Mouse (Mus musculus) left cerebral cortex, postnatal 36 days (tissue): Measurements from ENCODE around the gene Uox. TPM values are rescaled to one million over a fixed set of nuclear protein-coding genes. Genes with fewer than 3 reads are reported as not detected.

Source experiments
- DNase-seq, 2 experiments: peaks; one replicate each; pipeline ENCODE4 v3.0.0; 2021 to 2022; ENCODE audit warnings: low spot score in 2 of 2, mixed read lengths in 1 of 2
- intact Hi-C: fragments of 180-260 bp; cut with DNase I; formaldehyde crosslinking; loops from one replicate; pipeline ENCODE4 v1.15.1; 2025
- total RNA-seq, 2 experiments: library from RNA; stranded (reverse); gene quantifications; 2 replicates each; pipeline ENCODE4 v1.2.3; 2021

The Uox gene
- total RNA-seq, 2 experiments from 2014 or later, result 0.36 to 0.52 TPM

GRCm38 (mm10) chr3:146659321-146659720, 89.1 kb downstream of the Uox start:
- intact Hi-C loops, result no loop called here
- no peak for DNase-seq

- no peak for DNase-seq
- intact Hi-C loops, result no loop called here
Observed at GRCm38 (mm10) chr3:146661001-146661400, 90.8 kb downstream of the Uox start.

GRCm38 (mm10) chr3:146661907-146662306, 91.7 kb downstream of the Uox start:
- intact Hi-C loops, result no loop called here
- no peak for DNase-seq

GRCm38 (mm10) chr3:146671121-146671520, 100.9 kb downstream of the Uox start:
- intact Hi-C loops, result no loop called here

GRCm38 (mm10) chr3:146675101-146675500, 104.9 kb downstream of the Uox start:
- intact Hi-C loops, result no loop called here
- DNase-seq, result no peak

More at GRCm38 (mm10) chr3:146671121-146671520, 100.9 kb downstream of the Uox start:
- DNase-seq, result no peak

- no peak for DNase-seq
- intact Hi-C loops, result no loop called here
Observed at GRCm38 (mm10) chr3:146676193-146676592, 106.0 kb downstream of the Uox start.

- no peak for DNase-seq
- intact Hi-C loops, result loop anchor here (5.0 kb wide), 1 partner anchor 112 kb away; no protein-coding TSS in a partner anchor
Observed at GRCm38 (mm10) chr3:146679646-146680045, 109.4 kb downstream of the Uox start.

GRCm38 (mm10) chr3:146680625-146681024, 110.4 kb downstream of the Uox start:
- intact Hi-C loops, result loop anchor here (5.0 kb wide), 1 partner anchor 113 kb away; no protein-coding TSS in a partner anchor
- DNase-seq, result no peak

- no peak for DNase-seq
- intact Hi-C loops, result loop anchor here (5.0 kb wide), 1 partner anchor 114 kb away; no protein-coding TSS in a partner anchor
Observed at GRCm38 (mm10) chr3:146681696-146682095, 111.5 kb downstream of the Uox start.

Other genes starting within 250 kb of the Uox start
- 10 to 100 TPM; 87.7 to 89.5 TPM for gene Ssx2ip, start 165.8 kb upstream of the Uox start, total RNA-seq
- 1 to 10 TPM; 6.6 to 8.9 TPM for gene Ctbs, start 120.6 kb upstream of the Uox start, total RNA-seq
- 1 to 10 TPM; 4.4 to 5.1 TPM for gene Spata1, start 70.7 kb upstream of the Uox start, total RNA-seq
- 10 to 100 TPM; 45.4 to 45.7 TPM for gene Gng5, start 70.6 kb upstream of the Uox start, total RNA-seq
- 10 to 100 TPM; 13.8 to 19.0 TPM for gene Rpf1, start 49.0 kb upstream of the Uox start, total RNA-seq
- not detected for gene Dnase2b, start 45.2 kb downstream of the Uox start, total RNA-seq
- not detected for gene 4930503B20Rik, start 80.9 kb downstream of the Uox start, total RNA-seq
- gene Samd13, start 115.2 kb downstream of the Uox start, total RNA-seq, result under 1 TPM; 0.20 to 0.95 TPM
- gene Prkacb, start 242.6 kb downstream of the Uox start, total RNA-seq, result 100 to 1,000 TPM; 428 to 477 TPM